Mouse (Mus musculus) B cell, adult 67 days (primary cell): Measurements from ENCODE around the gene Polr2f. TPM values are rescaled to one million over a fixed set of nuclear protein-coding genes. Genes with fewer than 3 reads are reported as not detected.

Experiments
- total RNA-seq, 2 experiments: library from RNA; stranded (reverse); gene quantifications; 4 replicates each; pipeline ENCODE4 v1.2.4; 2023

Gene Polr2f
- total RNA-seq: 10 to 100 TPM; 56.6 to 57.0 TPM

DNA sequence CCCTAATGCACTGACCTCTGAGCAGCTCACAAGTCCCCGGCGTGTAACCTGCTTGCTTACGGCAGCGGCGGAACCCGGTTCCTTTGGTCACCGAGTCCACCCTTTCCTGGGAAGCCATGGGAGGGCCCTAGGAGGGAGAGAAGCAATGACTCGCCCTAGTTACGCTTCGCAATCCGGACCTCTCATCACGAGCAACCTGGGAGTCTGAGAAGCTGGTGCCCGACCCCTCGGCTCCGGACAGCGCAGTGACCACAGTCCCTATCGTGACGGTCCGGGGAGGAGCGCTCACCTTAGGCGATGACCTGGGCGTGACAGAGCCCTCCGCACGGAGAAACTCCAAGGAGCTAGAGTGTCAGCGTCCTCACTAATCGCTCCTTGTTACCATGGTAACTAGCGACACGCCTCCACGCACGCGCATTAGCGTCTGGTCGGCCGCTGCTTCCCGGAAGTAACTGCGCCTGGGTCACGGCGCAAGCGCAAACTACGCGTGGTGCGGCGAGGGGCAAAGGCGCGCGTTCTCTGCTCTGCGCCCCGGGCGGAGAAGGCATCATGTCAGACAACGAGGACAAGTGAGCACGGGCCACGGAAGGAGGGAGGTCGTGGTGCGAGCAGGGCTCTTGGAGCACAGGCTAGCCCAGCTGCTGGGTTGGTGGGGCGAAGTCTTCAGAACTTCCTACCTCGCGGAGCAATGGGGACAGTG is at the start of gene Polr2f, which contains the start of gene 1700088E04Rik:
TSS of gene Polr2f (plus strand) at position 144 of the 700 bp plus-strand sequence.
TSS of gene 1700088E04Rik (minus strand) at position 388 of the 700 bp plus-strand sequence.

DNA sequence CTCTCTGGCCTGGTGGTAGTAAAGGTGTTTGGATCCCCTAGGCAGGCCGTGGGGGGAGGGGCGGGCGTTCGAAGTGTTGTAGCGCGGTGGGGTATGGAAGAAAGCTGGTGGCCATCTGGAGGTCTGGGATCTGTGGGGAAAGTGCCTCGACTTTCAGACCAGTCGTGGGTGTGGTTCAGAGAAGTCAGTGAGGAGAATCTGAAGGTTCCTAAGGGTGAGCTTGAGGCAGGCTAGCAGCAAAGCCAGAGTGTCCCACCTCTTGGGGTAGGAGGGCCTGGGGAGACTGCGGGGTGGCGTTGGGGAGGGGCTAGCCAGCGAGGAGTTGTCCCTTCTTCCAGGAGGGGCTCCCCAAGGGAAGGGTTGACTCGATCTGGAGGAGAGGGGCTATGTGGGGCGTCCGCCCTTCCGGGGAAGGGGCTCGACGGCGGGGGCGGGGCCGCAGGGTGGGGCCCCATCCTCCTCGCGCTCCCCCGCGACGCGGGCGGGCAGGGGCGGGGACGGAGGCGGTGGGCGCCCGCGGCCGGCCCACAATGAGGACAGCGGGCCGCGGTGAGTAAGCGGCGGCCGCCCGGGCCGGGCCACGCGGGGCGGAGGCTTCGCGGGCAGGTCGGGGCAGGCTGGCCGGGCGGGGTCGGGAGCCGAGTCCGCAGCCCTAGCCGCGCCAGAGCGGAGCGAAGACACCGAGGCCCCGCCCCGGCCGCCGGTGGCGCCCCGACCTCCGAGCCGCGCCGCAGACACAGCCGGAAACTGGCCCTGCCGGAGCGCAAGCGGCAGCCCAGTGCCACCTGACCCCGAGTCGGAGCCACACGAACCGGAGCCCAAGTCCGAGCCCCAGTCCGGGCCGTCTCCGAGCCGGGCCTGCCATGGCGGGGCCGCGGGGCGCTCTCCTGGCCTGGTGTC is 32.1 kb upstream of the Polr2f start, which contains the start of gene Micall1:
TSS of gene Micall1 (plus strand) at position 478 of the 900 bp plus-strand sequence.

DNA sequence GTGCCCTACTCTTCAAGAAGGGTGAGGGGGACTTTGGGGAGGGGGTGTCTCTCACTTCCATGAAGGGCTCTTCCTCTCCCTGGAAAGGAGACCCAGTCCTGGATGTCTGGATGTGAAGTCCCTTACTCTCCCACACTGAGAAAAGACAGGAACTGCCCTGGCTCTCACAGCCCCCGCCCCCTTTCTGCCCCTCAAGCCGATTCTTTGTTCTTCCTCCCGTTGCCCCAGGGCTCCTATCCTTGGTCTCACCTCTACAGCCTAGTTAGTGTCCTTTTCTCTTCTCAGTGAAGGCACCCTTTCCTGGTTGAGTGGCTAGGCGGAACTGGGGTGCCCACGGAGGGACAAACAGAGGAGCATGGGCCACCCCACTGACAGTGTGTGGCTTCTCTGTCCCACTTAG is 24.3 kb downstream of the Polr2f start, which contains the start of gene Sox10:
TSS of gene Sox10 (minus strand) at position 101 of the 400 bp plus-strand sequence.

Other genes starting within 250 kb of the Polr2f start
- gene Gm49510, start 241.3 kb upstream of the Polr2f start, total RNA-seq: under 1 TPM in 1 of 2 experiments, not detected in 1; 0.80 TPM
- gene Sh3bp1, start 241.2 kb upstream of the Polr2f start, total RNA-seq: 10 to 100 TPM; 60.9 to 70.6 TPM
- 1 to 10 TPM; 9.8 to 9.9 TPM for gene Pdxp, start 227.1 kb upstream of the Polr2f start, total RNA-seq
- gene Lgals1, start 214.3 kb upstream of the Polr2f start, total RNA-seq: 10 to 100 TPM in 1 of 2 experiments, 1 to 10 TPM in 1; 7.2 to 10.1 TPM
- gene Nol12, start 206.1 kb upstream of the Polr2f start, total RNA-seq: 10 to 100 TPM; 36.2 to 47.2 TPM
- 10 to 100 TPM; 46.6 to 65.7 TPM for gene Triobp, start 193.3 kb upstream of the Polr2f start, total RNA-seq
- gene H1f0, start 112.6 kb upstream of the Polr2f start, total RNA-seq: 1 to 10 TPM; 1.9 to 2.1 TPM
- gene Galr3, start 99.1 kb upstream of the Polr2f start, total RNA-seq: not detected
- 10 to 100 TPM; 38.2 to 38.8 TPM for gene Ankrd54, start 78.1 kb upstream of the Polr2f start, total RNA-seq
- 100 to 1,000 TPM; 114 to 115 TPM for gene Eif3l, start 65.8 kb upstream of the Polr2f start, total RNA-seq
- 10 to 100 TPM; 50.9 to 53.1 TPM for gene Micall1, start 32.1 kb upstream of the Polr2f start, total RNA-seq
- not detected for gene 1700088E04Rik, start 244 bp downstream of the Polr2f start, total RNA-seq
- gene Sox10, start 24.2 kb downstream of the Polr2f start, total RNA-seq: not detected
- 10 to 100 TPM; 38.4 to 39.1 TPM for gene Pick1, start 88.2 kb downstream of the Polr2f start, total RNA-seq
- 1 to 10 TPM; 1.1 to 1.6 TPM for gene Gm49486, start 88.4 kb downstream of the Polr2f start, total RNA-seq
- gene Slc16a8, start 113.8 kb downstream of the Polr2f start, total RNA-seq: not detected
- not detected for gene Baiap2l2, start 144.5 kb downstream of the Polr2f start, total RNA-seq
- 10 to 100 TPM; 13.9 to 17.1 TPM for gene Pla2g6, start 187.4 kb downstream of the Polr2f start, total RNA-seq
- gene Maff, start 205.6 kb downstream of the Polr2f start, total RNA-seq: 10 to 100 TPM; 19.4 to 43.8 TPM